Mouse (Mus musculus): ENCODE data around the gene Ccdc152. TPM values are rescaled to one million over a fixed set of nuclear protein-coding genes. Genes with fewer than 3 reads are reported as not detected.
A peak's percentile ranks its signal among the peaks of the same experiment; 100 is the strongest.

Gene Ccdc152
- polyA plus RNA-seq, 1 experiment from 2014 or later = 0.58 TPM

DNA sequence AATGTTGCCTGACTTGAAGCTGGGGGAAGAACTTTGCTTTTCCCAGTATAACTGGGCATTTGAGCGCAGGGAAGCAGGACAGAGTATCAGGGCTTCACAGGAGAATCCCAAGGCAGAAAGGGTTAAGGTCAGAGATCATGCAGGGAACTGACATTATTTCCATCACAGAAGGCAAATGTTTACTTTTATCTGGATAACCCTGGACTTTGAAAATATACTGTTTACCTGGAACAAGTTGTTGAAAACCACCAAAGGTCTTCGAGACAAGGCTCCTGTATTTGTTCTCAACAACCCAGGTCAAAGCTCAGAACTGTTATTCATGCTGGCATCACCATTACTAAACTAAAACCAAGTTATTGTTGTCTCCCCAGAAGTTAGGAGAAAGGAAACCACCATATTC, 67.0 kb downstream of the Ccdc152 start:
- H3K9ac ChIP-seq (ENCODE audit: low read depth, low read length) = no peak overlapping the region
- no peak overlapping the region for H3K4me3 ChIP-seq (replicated peaks; ENCODE audit: low read depth, low read length)
- 82% methylated on average over 2 of the region's 2 CpGs for WGBS
- H3K27ac ChIP-seq = no peak overlapping the region
- no peaks in the 10 kb centered on the region for H3K4me1 ChIP-seq (replicated peaks; ENCODE audit: insufficient read depth, low read length)
- no peak overlapping the region for H3K4me2 ChIP-seq (ENCODE audit: low read length)
- DNase-seq (ENCODE audit: low spot score) (no peak), ATAC-seq (replicated peaks; ENCODE audit: low FRiP score, low read depth) (no peak)
- H3K9me3 ChIP-seq (replicated peaks; ENCODE audit: low read length) = no peaks in the 10 kb centered on the region
- no peaks in the 10 kb centered on the region for H3K27me3 ChIP-seq (ENCODE audit: insufficient read depth, low read length)
- TF ChIP-seq CTCF (IDR thresholded peaks at IDR 0.05; ENCODE audit: low read depth) = no peak
- no peaks in the 10 kb centered on the region for H3K36me3 ChIP-seq (ENCODE audit: insufficient read depth, low read length)

DNA sequence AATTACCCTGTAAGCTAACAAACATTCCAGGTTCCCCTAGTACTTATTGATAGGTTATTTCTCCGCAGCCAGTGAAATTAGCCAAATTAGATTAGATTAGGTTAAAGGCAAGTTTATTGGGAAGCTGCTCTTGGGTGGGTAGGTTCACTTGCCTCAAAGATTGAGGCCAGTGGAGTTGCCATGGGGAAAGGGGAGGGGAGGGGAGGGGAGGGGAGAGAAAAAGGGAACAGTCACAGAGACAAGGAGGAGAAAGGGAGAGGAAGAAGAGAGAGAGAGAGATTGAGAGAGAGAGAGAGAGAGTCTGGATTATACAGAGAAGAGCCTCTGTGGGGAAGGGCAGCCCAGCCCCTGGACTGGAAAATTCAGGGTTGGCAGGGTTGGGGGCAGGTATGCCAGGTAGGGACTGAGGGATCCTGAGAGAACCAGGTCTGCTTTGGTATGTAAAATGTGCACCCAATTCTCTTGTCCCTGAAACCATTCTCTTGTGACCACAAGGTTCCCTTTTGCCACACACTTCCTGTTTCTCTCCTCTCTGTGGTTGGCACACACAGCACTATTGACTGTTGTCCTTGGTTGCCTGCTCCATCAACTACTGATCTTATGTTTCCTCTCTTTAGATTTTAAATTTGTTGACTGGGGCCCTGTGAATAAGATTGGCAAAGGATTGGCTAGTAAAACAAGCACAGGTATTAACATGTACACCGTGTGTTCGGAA, 69.3 kb downstream of the Ccdc152 start:
- H3K27me3 ChIP-seq (ENCODE audit: insufficient read depth, low read length) = no peaks in the 10 kb centered on the region
- WGBS = 90% methylated on average over 3 of the region's 3 CpGs
- H3K9me3 ChIP-seq (replicated peaks; ENCODE audit: low read length) = no peaks in the 10 kb centered on the region
- ATAC-seq (replicated peaks; ENCODE audit: low FRiP score, low read depth) (no peak), DNase-seq (ENCODE audit: low spot score) (no peak)
- H3K9ac ChIP-seq (ENCODE audit: low read depth, low read length) = no peak overlapping the region
- no peak overlapping the region for H3K4me3 ChIP-seq (replicated peaks; ENCODE audit: low read depth, low read length)
- no peaks in the 10 kb centered on the region for H3K4me1 ChIP-seq (replicated peaks; ENCODE audit: insufficient read depth, low read length)
- no peaks in the 10 kb centered on the region for H3K36me3 ChIP-seq (ENCODE audit: insufficient read depth, low read length)
- H3K27ac ChIP-seq = no peak overlapping the region
- TF ChIP-seq CTCF (IDR thresholded peaks at IDR 0.05; ENCODE audit: low read depth) = no peak
- H3K4me2 ChIP-seq (ENCODE audit: low read length) = no peak overlapping the region

DNA sequence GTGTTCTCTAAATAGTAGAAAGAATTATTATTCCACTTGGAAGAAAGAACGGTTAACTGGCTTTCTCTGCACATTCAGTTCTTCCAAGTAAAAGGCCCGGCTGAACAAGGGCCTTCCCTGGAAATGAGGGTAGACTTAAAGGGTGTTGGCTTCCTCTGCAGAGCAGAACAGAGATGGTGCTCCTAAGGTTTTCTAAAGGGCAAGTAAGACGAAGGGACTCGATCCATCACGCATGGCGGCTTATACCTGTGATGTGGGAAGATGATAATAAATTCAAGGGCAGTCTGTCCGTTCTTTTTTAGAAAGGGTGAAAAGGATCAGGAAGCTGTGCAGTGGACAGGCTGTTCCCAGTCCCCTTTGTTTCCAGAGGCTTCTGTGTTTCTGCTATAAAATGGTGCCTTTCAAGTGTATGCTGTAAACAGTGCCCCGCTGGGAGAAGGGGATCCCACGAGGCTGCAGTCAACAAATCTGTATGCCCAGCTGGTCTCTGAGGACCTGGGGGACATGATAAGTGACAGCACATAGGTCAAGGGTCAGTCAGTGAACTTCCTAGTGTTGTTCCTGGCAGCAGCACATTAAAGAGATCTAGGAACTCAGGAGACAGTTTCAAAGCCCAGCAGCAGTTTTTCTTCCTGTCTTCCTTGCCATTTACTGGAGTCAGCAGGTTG, 71.0 kb downstream of the Ccdc152 start:
- no peaks in the 10 kb centered on the region for H3K9me3 ChIP-seq (replicated peaks; ENCODE audit: low read length)
- no peak overlapping the region for H3K4me3 ChIP-seq (replicated peaks; ENCODE audit: low read depth, low read length)
- no peak overlapping the region for H3K4me2 ChIP-seq (ENCODE audit: low read length)
- TF ChIP-seq CTCF (IDR thresholded peaks at IDR 0.05; ENCODE audit: low read depth) = no peak
- H3K4me1 ChIP-seq (replicated peaks; ENCODE audit: insufficient read depth, low read length) = no peaks in the 10 kb centered on the region
- H3K27ac ChIP-seq = peak overlapping the region; percentile 40; the same call in 1 of the 2 replicates
- ATAC-seq (replicated peaks; ENCODE audit: low FRiP score, low read depth) (no peak), DNase-seq (ENCODE audit: low spot score) (peak; percentile 66)
- H3K27me3 ChIP-seq (ENCODE audit: insufficient read depth, low read length) = no peaks in the 10 kb centered on the region
- 20% methylated on average over 9 of the region's 9 CpGs for WGBS
- no peak overlapping the region for H3K9ac ChIP-seq (ENCODE audit: low read depth, low read length)
- H3K36me3 ChIP-seq (ENCODE audit: insufficient read depth, low read length) = no peaks in the 10 kb centered on the region

DNA sequence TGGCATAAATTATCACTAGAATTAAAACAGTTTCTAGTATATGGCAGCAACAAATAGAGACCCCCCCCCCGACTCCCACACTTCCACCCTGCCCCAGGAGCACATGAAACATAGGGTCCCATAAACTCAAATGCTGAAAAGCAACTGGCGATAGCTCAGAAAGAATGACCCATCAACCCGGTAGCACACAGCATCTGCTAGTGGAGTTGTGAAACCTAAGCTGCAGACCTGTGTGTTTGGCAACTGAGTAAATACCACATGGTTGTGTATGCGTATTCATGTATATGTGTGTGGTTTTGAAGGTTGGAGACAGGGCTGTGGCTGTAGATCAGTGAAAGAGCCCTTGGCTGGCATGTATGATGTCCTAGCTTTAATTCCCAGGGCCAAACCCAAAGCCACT, 72.3 kb downstream of the Ccdc152 start:
- H3K4me2 ChIP-seq (ENCODE audit: low read length) = no peak overlapping the region
- H3K4me3 ChIP-seq (replicated peaks; ENCODE audit: low read depth, low read length) = no peak overlapping the region
- ATAC-seq (replicated peaks; ENCODE audit: low FRiP score, low read depth) = no peak
- no peak overlapping the region for H3K9ac ChIP-seq (ENCODE audit: low read depth, low read length)
- H3K27ac ChIP-seq = no peak overlapping the region
- H3K4me1 ChIP-seq (replicated peaks; ENCODE audit: insufficient read depth, low read length) = no peaks in the 10 kb centered on the region
- no peaks in the 10 kb centered on the region for H3K27me3 ChIP-seq (ENCODE audit: insufficient read depth, low read length)
- H3K36me3 ChIP-seq (ENCODE audit: insufficient read depth, low read length) = no peaks in the 10 kb centered on the region
- TF ChIP-seq CTCF (IDR thresholded peaks at IDR 0.05; ENCODE audit: low read depth) = no peak
- WGBS = 67% methylated on average over 4 of the region's 4 CpGs
- no peak for DNase-seq (ENCODE audit: low spot score)
- H3K9me3 ChIP-seq (replicated peaks; ENCODE audit: low read length) = no peaks in the 10 kb centered on the region

Other genes with a start within 250 kb of the Ccdc152 start
- 207 and 225 TPM in 2 replicates for gene Selenop, start 35.0 kb downstream of the Ccdc152 start, polyA plus RNA-seq (2015; fragmentation: Nextera tagmentation; extraction: Ambion mirVana)